Mouse (Mus musculus) layer of hippocampus, postnatal 10 days (tissue): ENCODE measurements around the gene Hsf4. TPM values are rescaled to one million over a fixed set of nuclear protein-coding genes. Genes with fewer than 3 reads are reported as not detected.

Experiments
- DNase-seq, 2 experiments: peaks; one replicate each; pipeline ENCODE4 v3.0.0; 2021; ENCODE audit warnings: low spot score in 2 of 2
- total RNA-seq, 2 experiments: library from RNA; stranded (reverse); gene quantifications; 2 replicates each; pipeline ENCODE4 v1.2.3; 2021

Gene Hsf4
- total RNA-seq, 2 experiments from 2014 or later = 0.57 to 0.83 TPM

GRCm38 (mm10) chr8:105258911-105259720 lies 10.5 kb upstream of the Hsf4 start:
- no peak for DNase-seq

- peak; percentile 75 to 84 for DNase-seq
These were observed 9.8 kb upstream of the Hsf4 start for GRCm38 (mm10) chr8:105259721-105260320.

GRCm38 (mm10) chr8:105260371-105261099 lies 9.1 kb upstream of the Hsf4 start:
- no peak for DNase-seq

- DNase-seq = no peak
These were observed 8.1 kb upstream of the Hsf4 start for GRCm38 (mm10) chr8:105261326-105261980.

- DNase-seq = no peak
These were observed 6.2 kb upstream of the Hsf4 start for GRCm38 (mm10) chr8:105263244-105263912.

- DNase-seq = no peak
These were observed 5.3 kb upstream of the Hsf4 start, which contains the start of the genes Tradd and Fbxl8 for GRCm38 (mm10) chr8:105264024-105264982. Tradd (minus strand) TSS chr8:105264609. Fbxl8 (plus strand) TSS chr8:105264648.

GRCm38 (mm10) chr8:105265128-105265527 lies 4.5 kb upstream of the Hsf4 start:
- no peak for DNase-seq

- DNase-seq = no peak
These were observed 2.8 kb upstream of the Hsf4 start for GRCm38 (mm10) chr8:105266775-105267174.

GRCm38 (mm10) chr8:105268342-105269074 lies 1.1 kb upstream of the Hsf4 start:
- DNase-seq = peak; percentile 58 to 75

- DNase-seq = no peak
These were observed 534 bp upstream of the Hsf4 start for GRCm38 (mm10) chr8:105269075-105269458.

GRCm38 (mm10) chr8:105270101-105270915 lies 707 bp downstream of the Hsf4 start:
- no peak for DNase-seq

- DNase-seq = no peak
These were observed 1.2 kb downstream of the Hsf4 start for GRCm38 (mm10) chr8:105270916-105271186.

- DNase-seq = no peak
These were observed 5.8 kb downstream of the Hsf4 start for GRCm38 (mm10) chr8:105275387-105275786.

- DNase-seq = peak in 1 of 2 experiments; percentile 10
These were observed 6.2 kb downstream of the Hsf4 start, which contains the start of gene Nol3 for GRCm38 (mm10) chr8:105275840-105276239. Nol3 (plus strand) TSS chr8:105276140.

GRCm38 (mm10) chr8:105276292-105277120 lies 6.9 kb downstream of the Hsf4 start:
- DNase-seq = no peak

GRCm38 (mm10) chr8:105278911-105279334 lies 9.3 kb downstream of the Hsf4 start:
- DNase-seq = peak; percentile 80 to 88

- no peak for DNase-seq
These were observed 11.0 kb downstream of the Hsf4 start for GRCm38 (mm10) chr8:105280567-105280966.
